Mouse (Mus musculus): Measurements from ENCODE around the gene Sec61a2. TPM values are rescaled to one million over a fixed set of nuclear protein-coding genes. Genes with fewer than 3 reads are reported as not detected.

Gene Sec61a2
- total and polyA plus RNA-seq, 3 experiments = 20.8 to 53.5 (median 44.6) TPM

DNA sequence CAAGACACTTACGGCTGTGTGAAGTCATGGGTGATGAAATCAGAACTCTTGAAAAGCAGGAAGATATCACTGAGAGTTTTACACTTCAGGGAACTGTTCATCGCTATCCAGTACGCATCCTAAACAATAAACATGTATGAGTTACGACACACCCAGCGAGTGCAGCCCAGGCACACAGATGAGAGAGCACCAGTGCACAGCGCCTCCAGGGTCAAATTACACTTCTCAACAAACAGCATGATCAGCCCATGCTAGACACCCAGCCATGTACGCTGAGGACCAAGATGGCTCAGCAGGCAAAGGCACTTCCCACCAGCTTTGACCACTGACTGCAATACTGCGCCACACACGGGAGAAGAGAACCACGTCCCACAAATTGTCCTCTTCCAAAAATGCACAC, 74.0 kb downstream of the Sec61a2 start:
- DNase-seq (ENCODE audit: extremely low read depth) = no peak
- no peaks in the 10 kb centered on the region for H3K27me3 ChIP-seq (replicated peaks)
- peaks cover 4 to 15% of the 10 kb centered on the region in 2 experiments; a peak in 3 of 4 replicates for H3K4me1 ChIP-seq (ENCODE audit: control insufficient read depth in 1 of 2, insufficient read depth in 2 of 2)
- no peaks in the 10 kb centered on the region for H3K9me3 ChIP-seq (replicated peaks; ENCODE audit: low read length)
- no peak overlapping the region for H3K9ac ChIP-seq (ENCODE audit: insufficient read depth, low read depth)
- peaks cover 3% of the 10 kb centered on the region; the same call in 1 of the 2 replicates for H3K79me2 ChIP-seq (replicated peaks; ENCODE audit: control insufficient read depth, extremely low read depth, insufficient read depth, poor library complexity, severe bottlenecking)
- H3K4me3 ChIP-seq (replicated peaks in 1 of 3; ENCODE audit: low read depth in 2 of 3, low read length in 2 of 3, poor library complexity in 1 of 3) = no peak overlapping the region
- dilution Hi-C loops (cut with MboI; ENCODE audit: extremely low pct_ligation_motif_present, extremely low pct_unique_long_range_greater_than_20kb, low sequenced_read_pairs) (no loop called here), in situ Hi-C loops (cut with MboI; ENCODE audit: low pct_ligation_motif_present, low pct_unique_long_range_greater_than_20kb, low sequenced_read_pairs) (loop anchor here (25.0 kb wide), 1 partner anchor 734 kb away; no protein-coding TSS in a partner anchor)
- H3K4me2 ChIP-seq (ENCODE audit: insufficient read depth, low read depth, poor library complexity, severe bottlenecking) = no peak overlapping the region
- TF ChIP-seq KAT2A (IDR thresholded peaks at IDR 0.05; ENCODE audit: insufficient replicate concordance, low read length) = no peak
- no peak overlapping the region for H3K27ac ChIP-seq (ENCODE audit: insufficient read depth, low read depth)
- H3K36me3 ChIP-seq (replicated peaks in 1 of 2; ENCODE audit: control insufficient read depth in 1 of 2, insufficient read depth in 1 of 2, low read length in 1 of 2) = peaks cover 50 to 80% of the 10 kb centered on the region in 2 experiments

Other genes starting within 250 kb of the Sec61a2 start
- 4.8 and 5.7 TPM in 2 replicates for gene Camk1d, start 180.9 kb downstream of the Sec61a2 start, total RNA-seq (2012; rRNA removed)
- gene Camk1d, start 180.9 kb downstream of the Sec61a2 start, total RNA-seq (2014; rRNA removed) = 4.6 and 5.1 TPM in 2 replicates
- gene Camk1d, start 180.9 kb downstream of the Sec61a2 start, polyA plus RNA-seq (2012; ENCODE audit: insufficient read length, low read depth) = 11.7 and 12.4 TPM in 2 replicates
- 102 and 123 TPM in 2 replicates for gene Nudt5, start 50.4 kb downstream of the Sec61a2 start, total RNA-seq (2012; rRNA removed)
- gene Nudt5, start 50.4 kb downstream of the Sec61a2 start, total RNA-seq (2014; rRNA removed) = 245 and 270 TPM in 2 replicates
- gene Nudt5, start 50.4 kb downstream of the Sec61a2 start, polyA plus RNA-seq (2012; ENCODE audit: insufficient read length, low read depth) = 128 and 149 TPM in 2 replicates
- 164 and 199 TPM in 2 replicates for gene Cdc123, start 50.3 kb downstream of the Sec61a2 start, total RNA-seq (2012; rRNA removed)
- 215 and 230 TPM in 2 replicates for gene Cdc123, start 50.3 kb downstream of the Sec61a2 start, total RNA-seq (2014; rRNA removed)
- gene Cdc123, start 50.3 kb downstream of the Sec61a2 start, polyA plus RNA-seq (2012; ENCODE audit: insufficient read length, low read depth) = 291 and 339 TPM in 2 replicates
- 0.50 and 1.1 TPM in 2 replicates for gene Gm13199, start 32.5 kb downstream of the Sec61a2 start, total RNA-seq (2012; rRNA removed)
- gene Gm13199, start 32.5 kb downstream of the Sec61a2 start, total RNA-seq (2014; rRNA removed) = 0.47 and 0.85 TPM in 2 replicates
- 2.7 and 4.1 TPM in 2 replicates for gene Gm13199, start 32.5 kb downstream of the Sec61a2 start, polyA plus RNA-seq (2012; ENCODE audit: insufficient read length, low read depth)
- 0.21 and 0.38 TPM in 2 replicates for gene Dhtkd1, start 47.4 kb upstream of the Sec61a2 start, total RNA-seq (2012; rRNA removed)
- gene Dhtkd1, start 47.4 kb upstream of the Sec61a2 start, total RNA-seq (2014; rRNA removed) = 0.11 and 0.35 TPM in 2 replicates
- 0.15 and 0.17 TPM in 2 replicates for gene Dhtkd1, start 47.4 kb upstream of the Sec61a2 start, polyA plus RNA-seq (2012; ENCODE audit: insufficient read length, low read depth)
- gene Upf2, start 56.0 kb upstream of the Sec61a2 start, total RNA-seq (2012; rRNA removed) = 9.3 and 11.7 TPM in 2 replicates
- 11.8 and 13.4 TPM in 2 replicates for gene Upf2, start 56.0 kb upstream of the Sec61a2 start, total RNA-seq (2014; rRNA removed)
- 27.0 and 30.4 TPM in 2 replicates for gene Upf2, start 56.0 kb upstream of the Sec61a2 start, polyA plus RNA-seq (2012; ENCODE audit: insufficient read length, low read depth)
- 1.3 and 2.1 TPM in 2 replicates for gene Proser2, start 234.8 kb upstream of the Sec61a2 start, total RNA-seq (2012; rRNA removed)
- gene Proser2, start 234.8 kb upstream of the Sec61a2 start, total RNA-seq (2014; rRNA removed) = not detected in 2 replicates
- gene Proser2, start 234.8 kb upstream of the Sec61a2 start, polyA plus RNA-seq (2012; ENCODE audit: insufficient read length, low read depth) = 0.11 and 0.29 TPM in 2 replicates

Data from CH12.LX (cell line).